Mouse (Mus musculus) gastrocnemius, adult 18-20 months (tissue): ENCODE results near the gene Rnf222. TPM values are rescaled to one million over a fixed set of nuclear protein-coding genes. Genes with fewer than 3 reads are reported as not detected.
A peak's percentile ranks its signal among the peaks of the same experiment; 100 is the strongest.

Experiments used
- DNase-seq: peaks from one replicate; pipeline ENCODE4 v3.0.0; 2021; ENCODE audit warnings: low spot score
- long read RNA-seq, 2 experiments: library from polyadenylated mRNA; stranded (forward); transcript quantifications; one replicate each; pipeline ENCODE4 v2.0.0; 2021
- total RNA-seq, 2 experiments: library from RNA; stranded (reverse); gene quantifications; 2 replicates each; pipeline ENCODE4 v1.2.3; 2021

The Rnf222 gene
- total RNA-seq: not detected
- long read RNA-seq, experiment 1: 0 reads
- long read RNA-seq, experiment 2: 0 reads

GRCm38 (mm10) chr11:68888253-68888652, at the start of gene Rnf222:
Gene Rnf222 (plus strand): TSS chr11:68888553.
- no peak for DNase-seq

GRCm38 (mm10) chr11:68839606-68840005, 48.7 kb upstream of the Rnf222 start:
- no peak for DNase-seq

DNA sequence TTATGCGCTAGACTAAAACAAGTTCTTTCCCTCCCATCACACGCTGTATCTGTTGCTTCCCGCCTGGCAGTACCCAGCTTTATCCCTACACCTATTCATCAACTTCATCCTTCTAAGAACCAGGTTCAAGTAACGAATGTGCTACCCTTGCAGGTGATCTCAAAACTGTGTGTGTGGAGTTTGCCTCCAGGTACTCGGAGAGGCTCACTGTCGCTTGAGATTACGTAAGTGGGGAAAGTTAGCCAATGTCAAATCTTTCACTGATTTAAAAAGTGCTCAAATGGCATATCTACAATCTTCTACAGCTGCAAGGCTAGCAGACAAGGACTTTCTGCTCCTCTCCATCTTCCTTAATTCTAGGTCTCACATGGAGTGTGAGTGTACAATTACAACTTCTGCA, 37.5 kb upstream of the Rnf222 start:
- no peak for DNase-seq

GRCm38 (mm10) chr11:68851644-68852485, 36.5 kb upstream of the Rnf222 start:
- DNase-seq: no peak

DNA sequence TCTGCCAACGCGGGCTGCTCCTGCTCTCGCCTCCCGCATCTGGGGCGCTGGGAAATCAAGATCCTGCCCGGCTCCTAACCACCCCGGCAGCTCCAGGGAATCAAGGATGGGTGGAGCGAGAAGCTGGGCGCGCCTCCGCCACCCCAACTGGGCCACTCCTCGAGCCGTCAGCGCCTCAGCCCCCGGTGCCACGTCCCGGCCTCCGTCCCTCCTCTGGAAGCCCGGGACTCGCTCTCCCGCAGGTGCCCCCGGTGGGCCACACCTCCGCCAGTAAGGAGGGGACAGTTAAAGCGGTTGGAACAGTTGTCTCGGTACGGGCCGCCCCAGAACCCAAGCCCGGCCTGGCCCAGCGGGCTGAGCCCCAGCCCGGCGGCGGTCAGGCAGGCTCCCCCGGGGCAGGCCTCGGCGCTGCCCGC, 35.9 kb upstream of the Rnf222 start:
- peak; percentile 81 for DNase-seq

- peak; percentile 100 for DNase-seq
Measured at GRCm38 (mm10) chr11:68852932-68853409, 35.4 kb upstream of the Rnf222 start.

DNA sequence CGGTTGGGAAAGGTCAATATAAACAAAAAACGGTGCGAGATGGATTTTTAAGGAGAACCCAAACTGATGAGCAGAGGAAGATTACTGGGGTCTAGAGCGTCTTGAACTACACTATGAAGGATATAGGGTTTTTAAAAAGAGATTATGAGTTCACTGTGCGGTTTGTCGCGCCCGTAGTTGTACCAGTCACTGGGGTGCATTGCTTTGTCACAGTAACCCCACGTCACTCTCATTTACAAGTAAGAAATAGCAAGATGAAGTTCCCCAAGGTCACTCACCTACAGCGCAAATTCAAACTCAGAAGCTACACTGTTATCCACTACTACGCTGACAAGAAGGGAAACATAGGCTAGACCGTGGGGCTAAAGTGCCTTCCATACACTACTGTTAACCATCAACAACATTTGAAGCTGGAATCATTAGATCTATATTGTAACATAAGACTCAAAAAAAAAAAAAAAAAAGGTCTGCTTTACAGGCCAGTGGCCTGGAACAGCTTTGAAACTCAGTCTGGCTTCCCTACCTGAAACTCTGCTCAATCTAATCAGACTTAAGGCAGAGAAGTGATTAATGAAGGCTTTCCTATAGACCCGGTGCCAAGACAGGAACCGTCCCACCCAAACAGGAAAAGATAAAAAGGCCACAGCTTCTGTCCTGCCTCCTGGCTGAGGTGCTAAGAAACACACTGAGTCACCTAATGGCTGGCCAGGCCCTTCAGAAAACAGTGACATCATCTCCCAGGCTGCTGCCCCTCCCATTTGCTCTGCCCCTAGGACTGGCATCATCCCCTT, 34.5 kb upstream of the Rnf222 start:
- DNase-seq: peak; percentile 28

DNA sequence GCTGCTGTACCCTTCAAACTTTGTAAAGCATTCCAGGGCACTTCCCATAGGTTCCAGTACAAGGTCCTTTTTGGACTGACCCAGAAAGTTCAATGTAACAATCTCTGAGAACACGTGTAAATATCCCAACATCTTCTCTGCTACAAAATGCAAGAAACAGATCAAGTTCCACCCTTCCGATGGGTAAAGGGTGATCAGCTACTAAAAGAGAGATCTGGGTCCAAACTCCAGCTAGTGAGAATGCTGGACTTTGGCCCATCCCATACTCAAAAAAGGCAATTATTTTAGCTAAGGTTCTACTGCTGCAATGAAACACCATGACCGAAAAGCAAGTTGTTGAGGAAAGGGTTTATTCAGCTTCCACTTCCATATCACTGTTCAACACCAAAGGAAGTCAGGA, 33.7 kb upstream of the Rnf222 start:
- no peak for DNase-seq

DNA sequence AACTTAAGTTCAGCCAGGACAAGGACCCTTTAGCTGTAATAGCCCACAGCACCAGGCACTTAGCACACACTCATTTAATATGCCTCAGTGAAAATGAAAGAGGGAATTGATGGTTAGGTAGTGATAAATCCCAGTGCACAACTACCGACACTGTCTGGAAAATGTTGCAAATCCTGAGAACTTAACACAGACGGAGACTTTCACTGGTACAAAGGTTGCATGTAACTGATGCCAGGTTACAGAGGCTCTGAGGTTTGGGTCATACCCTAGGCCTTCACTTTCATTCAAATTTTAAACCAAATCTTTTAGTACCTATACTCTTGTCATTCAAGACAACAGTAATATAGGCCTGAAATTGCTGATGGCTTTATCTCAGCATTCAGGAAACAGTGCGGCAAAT, 31.0 kb upstream of the Rnf222 start:
- DNase-seq: no peak

GRCm38 (mm10) chr11:68859943-68860593, 28.3 kb upstream of the Rnf222 start:
- DNase-seq: no peak

DNA sequence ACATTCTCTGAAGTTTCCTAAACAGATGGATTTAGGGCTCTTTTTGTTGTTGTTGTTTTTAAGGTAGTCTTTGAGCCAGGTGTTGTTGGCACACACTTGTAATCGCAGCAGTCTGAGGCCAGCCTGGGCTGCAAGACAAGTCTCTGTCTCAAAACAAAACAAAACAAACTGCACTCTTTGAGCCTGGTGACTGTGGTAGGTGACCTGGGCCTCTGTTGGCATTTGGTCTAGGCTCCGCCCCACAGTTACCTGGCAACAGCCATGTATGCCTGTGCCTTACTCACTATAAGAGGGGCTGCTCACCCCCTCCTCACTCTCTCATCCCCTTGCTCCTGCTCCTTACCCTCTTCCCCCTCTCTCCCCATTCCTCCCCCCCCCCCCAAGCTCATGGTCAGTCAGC, 26.1 kb upstream of the Rnf222 start:
- DNase-seq: no peak

- DNase-seq: no peak
Measured at GRCm38 (mm10) chr11:68863631-68864091, 24.7 kb upstream of the Rnf222 start.

DNA sequence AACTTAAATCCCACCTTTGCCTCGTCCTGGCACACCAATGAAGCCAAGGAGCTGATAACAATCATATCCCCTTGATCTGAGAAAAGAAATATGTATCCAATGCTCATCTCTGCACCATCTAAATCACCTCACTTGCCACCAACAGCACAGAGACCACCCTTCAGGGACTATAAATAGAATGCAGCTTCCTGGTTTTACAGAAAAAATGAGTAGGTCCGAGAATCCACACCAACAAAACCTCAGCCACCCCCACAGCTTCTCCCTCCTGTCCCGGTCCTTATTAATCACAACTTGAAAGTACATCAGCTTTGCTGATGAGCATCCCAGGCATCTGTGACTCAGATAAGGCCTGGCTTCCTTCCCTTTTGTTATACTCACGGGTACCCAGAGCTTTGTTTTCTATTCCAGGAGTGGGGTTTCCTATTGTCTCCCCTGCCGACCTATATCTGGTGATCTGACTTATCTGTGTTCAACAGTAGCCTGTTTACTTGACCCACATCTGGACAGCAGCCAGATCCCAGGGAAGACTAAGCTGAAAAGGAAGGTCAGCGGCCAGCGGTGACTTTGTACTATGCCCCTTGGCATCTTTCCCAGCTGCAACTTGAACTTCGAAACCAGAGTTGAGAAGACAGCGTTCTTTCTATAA, 23.7 kb upstream of the Rnf222 start:
- DNase-seq: peak; percentile 93

DNA sequence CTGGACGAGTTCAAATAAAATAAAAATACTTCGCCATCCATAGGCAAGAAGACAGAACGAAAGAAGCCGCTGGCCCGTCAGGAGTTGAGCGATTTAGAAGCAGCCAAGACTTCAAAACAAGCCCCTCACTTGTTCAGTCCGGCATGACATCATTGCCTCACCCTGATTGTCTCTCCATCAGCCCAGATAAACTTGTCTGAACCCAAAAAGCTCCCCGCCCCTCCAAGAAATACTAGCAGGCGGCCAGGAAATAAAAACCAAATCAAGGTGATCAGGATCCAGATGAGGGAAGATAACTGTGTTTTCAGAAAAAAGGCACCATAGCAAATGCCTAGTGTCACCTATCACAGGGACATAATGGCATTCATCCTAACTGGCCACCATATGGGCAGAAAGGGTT, 17.1 kb upstream of the Rnf222 start:
- DNase-seq: no peak

GRCm38 (mm10) chr11:68871748-68872147, 16.6 kb upstream of the Rnf222 start, which contains the start of gene Ndel1:
Gene Ndel1 (minus strand): TSS chr11:68871858.
- peak; percentile 54 for DNase-seq

- peak; percentile 74 for DNase-seq
Measured at GRCm38 (mm10) chr11:68874841-68875240, 13.5 kb upstream of the Rnf222 start.

DNA sequence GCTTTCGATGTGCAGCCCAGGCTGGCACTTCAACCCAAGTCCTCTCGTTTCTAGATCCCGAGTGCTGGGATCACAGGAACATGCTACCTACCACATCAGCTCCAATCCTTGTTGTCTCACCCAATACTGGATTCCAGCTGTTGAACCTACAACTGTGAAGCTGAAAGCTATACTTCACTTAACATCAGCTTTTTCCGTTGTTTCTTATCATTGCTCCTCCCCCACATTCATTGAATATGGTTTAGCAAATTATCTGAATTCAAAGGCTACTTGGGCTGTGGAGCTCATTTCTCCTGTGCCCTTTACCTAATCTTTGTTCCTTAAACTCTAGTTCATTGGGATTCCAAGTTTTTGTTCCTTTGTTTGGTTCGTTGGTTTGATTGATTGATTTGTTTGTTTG, 9.5 kb upstream of the Rnf222 start:
- no peak for DNase-seq

DNA sequence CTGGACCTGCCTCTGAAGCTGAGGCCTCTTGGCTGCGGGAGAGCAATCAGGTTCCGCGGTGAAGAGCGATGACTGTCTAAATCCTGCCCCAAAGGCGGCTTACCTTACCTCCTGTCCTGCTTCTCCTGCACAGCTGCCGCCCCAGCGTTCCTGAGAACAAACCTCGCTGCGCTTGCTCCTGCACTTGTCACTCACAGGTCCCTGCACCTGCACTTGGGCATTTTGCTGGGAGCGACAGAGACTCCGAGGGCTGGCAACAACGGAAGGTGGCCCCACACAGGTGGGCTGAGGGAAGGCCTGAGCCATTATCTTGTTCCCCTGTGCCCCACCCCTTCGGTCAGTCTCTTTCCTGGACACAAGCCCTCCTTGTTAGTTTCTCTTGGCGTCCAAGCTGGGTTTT, 6.2 kb upstream of the Rnf222 start:
- no peak for DNase-seq

DNA sequence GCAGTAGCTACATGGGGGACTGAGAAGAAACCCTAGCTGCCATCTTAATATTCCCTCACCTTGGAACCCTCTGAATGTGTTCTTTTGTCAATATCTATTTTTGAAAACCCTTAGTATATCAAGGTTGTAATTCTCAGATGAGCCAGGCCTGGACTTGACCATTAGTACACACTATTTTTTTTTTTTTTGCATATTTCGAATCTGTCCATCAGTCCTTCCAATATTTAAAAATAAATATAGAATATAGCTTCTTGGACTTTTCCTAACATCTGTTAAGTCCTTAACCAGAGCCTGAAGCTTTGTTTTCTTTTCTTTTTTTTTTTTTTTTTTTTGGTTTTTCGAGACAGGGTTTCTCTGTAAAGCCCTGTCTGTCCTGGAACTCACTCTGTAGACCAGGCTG, 4.5 kb upstream of the Rnf222 start:
- DNase-seq: no peak

DNA sequence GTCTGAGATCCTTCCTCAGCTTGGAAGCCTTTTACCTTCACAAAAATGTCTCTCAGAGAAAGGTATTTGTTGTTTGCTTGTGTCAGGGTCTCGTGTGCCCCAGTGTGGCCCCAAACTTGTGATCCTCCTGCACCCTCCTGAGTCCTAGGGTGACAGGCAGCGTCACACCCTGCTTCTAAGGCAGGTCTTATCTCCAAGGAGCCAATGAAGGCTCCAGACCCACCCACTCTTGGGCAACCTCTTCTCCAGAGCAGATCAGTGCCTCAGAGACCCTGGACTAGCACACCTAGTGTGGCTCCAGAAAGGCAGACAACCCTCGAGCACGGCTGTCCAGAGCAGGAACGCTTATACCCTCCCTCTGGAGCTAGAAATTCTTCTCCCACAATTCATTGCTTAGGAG, 4.0 kb upstream of the Rnf222 start:
- no peak for DNase-seq

DNA sequence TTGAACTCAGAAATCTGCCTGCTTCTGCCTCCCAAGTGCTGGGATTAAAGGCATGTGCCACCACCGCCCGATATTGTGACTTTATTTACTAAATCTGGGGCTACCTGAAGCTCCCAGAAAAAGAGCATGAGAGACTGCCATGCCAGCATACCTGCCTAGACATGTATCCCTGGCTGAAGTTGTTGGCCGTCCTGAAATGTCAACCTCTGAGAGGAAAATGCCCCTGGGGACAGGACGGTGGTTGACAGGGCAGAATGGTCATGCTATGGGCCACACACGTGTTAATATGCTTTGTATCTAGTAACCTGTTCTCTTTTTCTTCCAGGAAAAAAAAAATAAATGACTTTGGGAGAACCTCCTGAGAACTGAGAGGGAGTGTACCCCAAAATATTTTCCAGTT, 2.3 kb upstream of the Rnf222 start:
- DNase-seq: no peak
